Mouse (Mus musculus): ENCODE results near the gene Sufu. TPM values are rescaled to one million over a fixed set of nuclear protein-coding genes. Genes with fewer than 3 reads are reported as not detected.
A peak's percentile ranks its signal among the peaks of the same experiment; 100 is the strongest.

Sufu gene
- total RNA-seq, 2 experiments from 2014 or later = 20.0 to 20.1 TPM

GRCm38 (mm10) chr19:46528529-46529213 lies 132.0 kb downstream of the Sufu start:
- DNase-seq (ENCODE audit: low spot score in 2 of 2) = peak; percentile 49 to 66

DNA sequence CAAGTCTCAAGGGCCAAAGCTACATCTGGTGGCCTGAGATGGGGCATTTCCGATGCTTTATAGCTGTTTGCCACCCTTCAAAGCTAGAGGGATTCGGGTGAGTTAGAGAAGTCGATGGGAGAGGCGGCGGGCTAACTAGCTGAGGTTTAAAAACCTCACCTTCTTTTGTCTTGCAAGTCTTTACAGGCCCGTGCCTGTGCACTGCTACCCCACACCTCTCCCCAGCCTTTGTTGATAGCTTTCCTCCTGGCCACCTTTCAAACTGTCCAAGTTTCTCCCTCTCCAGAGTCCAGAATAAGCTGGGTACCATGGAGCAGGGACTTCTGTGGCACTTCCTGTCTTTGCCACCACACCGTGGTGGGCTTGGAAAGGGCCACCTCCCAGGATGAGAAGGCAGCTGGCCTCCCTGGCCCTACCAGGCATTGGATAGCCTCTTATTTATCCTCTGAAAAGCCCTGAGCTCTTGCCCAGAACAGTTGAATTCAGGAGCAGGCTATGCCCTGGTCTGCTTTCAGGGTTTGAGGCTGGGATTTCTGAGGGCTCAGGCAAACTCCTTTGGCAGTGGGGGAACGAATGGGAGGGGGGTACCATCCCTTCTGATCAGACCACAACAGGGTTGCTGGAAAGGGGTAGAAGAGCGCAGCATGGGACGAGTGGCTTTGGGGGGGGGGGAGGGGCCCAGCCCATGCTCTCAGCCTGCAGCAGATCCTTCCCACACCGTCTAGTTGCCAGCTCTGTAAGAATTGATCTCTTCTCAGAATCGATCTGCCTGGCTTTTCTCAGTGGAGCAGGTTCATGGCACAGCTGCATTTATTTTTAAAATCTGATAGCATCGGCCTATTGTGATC lies 133.1 kb downstream of the Sufu start:
- peak in 1 of 2 experiments; percentile 30 for DNase-seq (ENCODE audit: low spot score in 2 of 2)

DNA sequence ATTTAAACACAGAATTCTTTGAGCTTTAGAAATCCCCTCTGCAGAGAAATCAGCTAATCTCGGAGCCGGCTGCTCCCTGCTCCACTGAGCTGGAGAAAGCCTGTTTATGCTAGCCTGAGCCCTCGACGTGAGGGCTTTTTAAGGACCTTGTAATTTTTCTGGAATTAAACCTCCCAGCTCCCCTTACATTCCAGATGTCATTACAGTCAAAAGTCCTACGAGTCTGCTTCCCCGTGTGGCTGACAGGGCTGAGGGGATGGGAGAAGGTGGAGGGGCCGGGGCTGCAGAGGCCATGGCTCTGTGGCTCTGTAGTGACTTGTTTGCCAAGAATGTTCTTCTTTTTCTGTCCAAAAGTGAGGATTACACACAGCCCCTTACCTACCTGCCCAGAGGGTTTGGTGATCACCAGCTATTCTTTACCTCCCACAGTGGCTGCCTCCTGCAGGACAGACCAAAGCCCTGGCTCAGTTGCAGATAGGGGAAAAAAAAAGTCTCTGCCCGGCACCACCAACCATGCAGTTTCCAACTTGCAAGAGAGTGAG lies 133.8 kb downstream of the Sufu start:
- peak in 1 of 2 experiments; percentile 12 for DNase-seq (ENCODE audit: low spot score in 2 of 2)

- DNase-seq (ENCODE audit: low spot score in 2 of 2) = peak in 1 of 2 experiments; percentile 61
Observed at GRCm38 (mm10) chr19:46531071-46532030, 134.7 kb downstream of the Sufu start.

- no peak for DNase-seq (ENCODE audit: low spot score in 2 of 2)
Observed at GRCm38 (mm10) chr19:46532031-46532688, 135.5 kb downstream of the Sufu start.

DNA sequence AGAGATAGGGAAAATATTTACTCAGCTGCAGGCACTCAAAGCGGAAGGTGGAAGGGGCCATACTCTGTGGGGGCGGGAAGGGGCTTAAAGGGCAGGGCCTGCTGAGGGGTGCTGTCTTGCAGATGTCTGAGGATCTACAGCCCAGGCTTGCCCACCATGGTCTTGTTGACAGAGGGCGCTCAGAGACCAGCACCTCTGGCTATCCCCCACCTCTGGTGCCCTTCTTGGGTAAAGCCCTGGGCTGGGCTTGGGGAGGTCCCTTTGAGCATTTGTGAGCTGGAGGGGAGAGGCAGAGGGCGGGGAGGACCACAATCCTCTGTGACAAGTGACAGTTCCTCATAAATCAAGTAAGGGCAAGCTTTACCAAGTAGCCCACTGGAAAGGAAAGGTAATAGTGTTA lies 136.4 kb downstream of the Sufu start:
- DNase-seq (ENCODE audit: low spot score in 2 of 2) = no peak

GRCm38 (mm10) chr19:46533525-46533924 lies 136.8 kb downstream of the Sufu start:
- DNase-seq (ENCODE audit: low spot score in 2 of 2) = no peak

GRCm38 (mm10) chr19:46534542-46535098 lies 137.9 kb downstream of the Sufu start:
- DNase-seq (ENCODE audit: low spot score in 2 of 2) = no peak

GRCm38 (mm10) chr19:46537357-46537756 lies 140.7 kb downstream of the Sufu start:
- no peak for DNase-seq (ENCODE audit: low spot score in 2 of 2)

GRCm38 (mm10) chr19:46538213-46538612 lies 141.5 kb downstream of the Sufu start:
- no peak for DNase-seq (ENCODE audit: low spot score in 2 of 2)

Other genes with a start within 250 kb of the Sufu start
- not detected for gene Pitx3, start 248.6 kb upstream of the Sufu start, total RNA-seq (2021)
- 10 to 100 TPM; 82.1 to 84.8 TPM for gene Gbf1, start 244.4 kb upstream of the Sufu start, total RNA-seq (2021)
- 1 to 10 TPM; 2.2 to 2.3 TPM for gene Nfkb2, start 92.6 kb upstream of the Sufu start, total RNA-seq (2021)
- 100 to 1,000 TPM; 799 to 877 TPM for gene Psd, start 69.7 kb upstream of the Sufu start, total RNA-seq (2021)
- 10 to 100 TPM; 30.7 to 31.5 TPM for gene Fbxl15, start 68.7 kb upstream of the Sufu start, total RNA-seq (2021)
- 100 to 1,000 TPM; 179 to 182 TPM for gene Cuedc2, start 58.2 kb upstream of the Sufu start, total RNA-seq (2021)
- 10 to 100 TPM; 28.2 to 29.0 TPM for gene Mfsd13a, start 55.8 kb upstream of the Sufu start, total RNA-seq (2021)
- 1 to 10 TPM in 1 of 2 experiments, under 1 TPM in 1; 0.77 to 1.2 TPM for gene 2310034G01Rik, start 46.6 kb upstream of the Sufu start, total RNA-seq (2021)
- gene Actr1a, start 1.1 kb upstream of the Sufu start, total RNA-seq (2021) = 100 to 1,000 TPM; 192 to 196 TPM
- 100 to 1,000 TPM; 110 to 112 TPM for gene Trim8, start 104.8 kb downstream of the Sufu start, total RNA-seq (2021)
- 100 to 1,000 TPM; 127 to 132 TPM for gene Arl3, start 176.3 kb downstream of the Sufu start, total RNA-seq (2021)
- 1 to 10 TPM; 5.2 to 7.6 TPM for gene Sfxn2, start 176.5 kb downstream of the Sufu start, total RNA-seq (2021)
- 10 to 100 TPM; 38.1 to 40.1 TPM for gene Wbp1l, start 202.2 kb downstream of the Sufu start, total RNA-seq (2021)

All from layer of hippocampus, adult 18-20 months (tissue).